Mouse (Mus musculus): ENCODE measurements around the gene Hapln2. TPM values are rescaled to one million over a fixed set of nuclear protein-coding genes. Genes with fewer than 3 reads are reported as not detected.
A peak's percentile ranks its signal among the peaks of the same experiment; 100 is the strongest.

Gene Hapln2
- polyA plus RNA-seq, 1 experiment from 2014 or later: 0.58 TPM

DNA sequence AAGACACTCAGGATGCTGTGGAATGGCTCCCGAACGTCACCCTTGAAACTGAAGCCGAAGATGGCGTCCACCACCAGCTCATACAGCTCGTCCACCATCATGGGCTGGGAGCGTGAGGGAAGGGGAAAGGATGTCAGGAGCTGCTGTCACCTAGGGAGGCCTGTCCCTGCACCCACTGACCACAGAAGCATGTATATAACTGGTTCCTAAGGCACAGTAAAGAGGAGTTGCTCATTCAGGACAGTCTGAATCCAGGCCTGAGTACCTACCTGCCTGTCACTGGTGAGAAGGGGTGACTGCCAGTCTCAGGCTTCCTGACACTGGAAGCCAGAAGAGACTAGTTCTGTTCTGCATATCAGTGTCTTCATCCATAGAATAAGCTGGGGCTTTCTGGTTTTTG lies 29.6 kb upstream of the Hapln2 start:
- peaks cover 3 to 8% of the 10 kb centered on the region in 2 experiments; a peak in 2 of 4 replicates for H3K4me1 ChIP-seq (ENCODE audit: control insufficient read depth in 2 of 2, insufficient read depth in 2 of 2, low read length in 2 of 2)
- H3K36me3 ChIP-seq (ENCODE audit: control insufficient read depth, insufficient read depth, low read length): peaks cover 51% of the 10 kb centered on the region
- no peaks in the 10 kb centered on the region for H3K9me3 ChIP-seq (ENCODE audit: control insufficient read depth, low read length)
- no peaks in the 10 kb centered on the region for H3K27me3 ChIP-seq (ENCODE audit: control insufficient read depth, insufficient read depth, low read length)
- H3K9ac ChIP-seq (ENCODE audit: low read length): peak overlapping the region; percentile 91; the same call in 1 of the 2 replicates
- H3K27ac ChIP-seq (replicated peaks in 1 of 2; ENCODE audit: control insufficient read depth in 1 of 2, insufficient read depth in 1 of 2, low read depth in 2 of 2, low read length in 2 of 2): no peak overlapping the region
- WGBS: 73% methylated on average over 6 of the region's 6 CpGs
- ATAC-seq (ENCODE audit: insufficient number of reproducible peaks, insufficient read depth, low FRiP score, low read depth): no peak
- peak overlapping the region in 1 of 2 experiments; percentile 88; a peak in 1 of 4 replicates for H3K4me3 ChIP-seq (ENCODE audit: control insufficient read depth in 1 of 2, insufficient read depth in 1 of 2, low read depth in 1 of 2, low read length in 2 of 2)
- H3K4me2 ChIP-seq (ENCODE audit: low read length): peak overlapping the region; percentile 94

- Histone ChIP-seq H3K4me1 (ENCODE audit: control insufficient read depth in 2 of 2, insufficient read depth in 2 of 2, low read length in 2 of 2) (no peaks in the 10 kb centered on the region), H3K4me3 (ENCODE audit: control insufficient read depth in 1 of 2, insufficient read depth in 1 of 2, low read depth in 1 of 2, low read length in 2 of 2) (no peak overlapping the region), H3K9me3 (ENCODE audit: control insufficient read depth, low read length) (no peaks in the 10 kb centered on the region), H3K36me3 (ENCODE audit: control insufficient read depth, insufficient read depth, low read length) (peaks cover 31% of the 10 kb centered on the region), H3K4me2 (ENCODE audit: low read length) (no peak overlapping the region), H3K27ac (replicated peaks in 1 of 2; ENCODE audit: control insufficient read depth in 1 of 2, insufficient read depth in 1 of 2, low read depth in 2 of 2, low read length in 2 of 2) (no peak overlapping the region), H3K27me3 (ENCODE audit: control insufficient read depth, insufficient read depth, low read length) (no peaks in the 10 kb centered on the region), H3K9ac (ENCODE audit: low read length) (no peak overlapping the region)
- ATAC-seq (ENCODE audit: insufficient number of reproducible peaks, insufficient read depth, low FRiP score, low read depth): no peak
- WGBS: 37% methylated on average over 3 of the region's 3 CpGs
Observed at GRCm38 (mm10) chr3:88049532-88049931, 22.1 kb upstream of the Hapln2 start.

DNA sequence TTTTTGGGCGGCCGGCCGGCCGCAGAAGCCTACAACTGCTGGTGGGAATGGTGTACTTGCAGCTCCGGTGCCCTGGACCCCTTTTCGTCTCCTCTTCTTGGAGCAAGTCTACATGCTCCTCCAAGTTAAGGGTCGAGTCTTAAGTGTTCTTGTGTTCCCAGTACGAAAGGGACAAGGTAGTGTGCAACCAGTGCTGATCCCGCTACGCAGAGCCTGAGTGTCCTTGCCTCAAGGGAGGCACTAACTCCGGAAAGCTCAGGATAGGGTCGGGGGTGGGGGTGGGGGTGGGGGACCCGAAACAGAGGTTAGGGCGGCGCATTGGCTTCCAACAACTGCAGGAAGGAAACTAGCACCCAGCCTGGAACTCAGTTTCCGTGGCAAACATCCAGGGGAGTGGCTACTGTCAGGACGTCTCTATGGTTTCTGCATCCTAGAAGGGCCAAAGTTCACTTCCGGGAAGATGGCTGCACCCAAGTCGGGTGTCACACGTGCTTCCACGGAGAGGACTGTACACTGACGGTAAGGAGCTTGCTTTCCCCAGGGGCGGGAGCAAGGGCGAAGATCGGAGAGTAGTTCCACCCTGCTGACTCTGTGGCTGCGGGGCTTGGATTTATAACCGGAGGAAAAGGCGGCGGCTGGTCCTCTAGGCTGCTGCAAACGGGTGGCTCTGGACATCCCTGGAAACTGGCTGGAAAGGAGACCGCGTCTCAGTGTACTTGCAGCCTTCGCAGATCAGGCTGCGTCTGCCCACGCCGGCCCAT lies 15.5 kb upstream of the Hapln2 start, which contains the start of gene Gpatch4:
Gpatch4 (plus strand) TSS at position 448 of the 761 bp plus-strand sequence.
- Histone ChIP-seq H3K4me2 (ENCODE audit: low read length) (peak within 1 kb of the TSS; percentile 76), H3K27ac (replicated peaks in 1 of 2; ENCODE audit: control insufficient read depth in 1 of 2, insufficient read depth in 1 of 2, low read depth in 2 of 2, low read length in 2 of 2) (peak within 1 kb of the TSS; percentile 9 to 47; a peak in 2 of 4 replicates), H3K9ac (ENCODE audit: low read length) (peak within 1 kb of the TSS; percentile 76), H3K9me3 (ENCODE audit: control insufficient read depth, low read length) (no peaks in the 10 kb centered on the region), H3K36me3 (ENCODE audit: control insufficient read depth, insufficient read depth, low read length) (no peaks in the 10 kb centered on the region), H3K4me3 (ENCODE audit: control insufficient read depth in 1 of 2, insufficient read depth in 1 of 2, low read depth in 1 of 2, low read length in 2 of 2) (peak within 1 kb of the TSS; percentile 79 to 83), H3K4me1 (ENCODE audit: control insufficient read depth in 2 of 2, insufficient read depth in 2 of 2, low read length in 2 of 2) (peaks cover 3 to 9% of the 10 kb centered on the region in 2 experiments; a peak in 3 of 4 replicates), H3K27me3 (ENCODE audit: control insufficient read depth, insufficient read depth, low read length) (peaks cover 9% of the 10 kb centered on the region)
- WGBS: 8% methylated on average over 36 of the region's 36 CpGs
- ATAC-seq (ENCODE audit: insufficient number of reproducible peaks, insufficient read depth, low FRiP score, low read depth): peak; percentile 84

DNA sequence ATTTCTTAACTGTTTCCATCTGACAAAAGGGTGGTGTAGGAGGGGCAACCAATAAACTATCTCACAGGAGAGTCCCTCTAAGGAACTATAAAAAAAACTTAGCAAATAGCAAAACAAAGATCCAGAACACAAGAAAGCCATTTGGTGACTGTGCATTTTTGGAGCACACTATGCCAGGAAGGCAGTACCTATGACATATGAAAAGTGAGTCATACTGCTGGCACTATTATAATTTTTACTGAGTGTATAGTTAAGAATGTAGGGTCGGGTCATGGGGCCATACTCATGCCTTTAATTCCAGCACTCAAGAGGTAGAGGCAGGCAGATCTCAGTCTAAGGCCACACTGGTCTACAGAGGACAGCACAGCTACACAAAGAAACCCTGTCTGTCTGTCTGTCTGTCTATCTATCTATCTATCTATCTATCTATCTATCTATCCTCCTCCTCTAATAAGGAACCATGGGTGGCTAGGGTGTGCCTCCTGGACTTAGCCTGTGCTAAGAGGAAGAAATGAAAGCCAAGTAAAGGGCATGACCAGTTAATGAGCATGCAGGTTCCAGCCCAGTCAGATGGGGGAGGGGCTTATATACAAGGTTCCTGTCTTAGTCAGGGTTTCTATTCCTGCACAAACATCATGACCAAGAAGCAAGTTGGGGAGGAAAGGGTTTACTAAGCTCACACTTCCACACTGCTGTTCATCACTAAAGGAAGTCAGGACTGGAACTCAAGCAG lies 8.3 kb upstream of the Hapln2 start:
- Histone ChIP-seq H3K27me3 (ENCODE audit: control insufficient read depth, insufficient read depth, low read length) (peaks cover 43% of the 10 kb centered on the region), H3K4me3 (ENCODE audit: control insufficient read depth in 1 of 2, insufficient read depth in 1 of 2, low read depth in 1 of 2, low read length in 2 of 2) (no peak overlapping the region), H3K36me3 (ENCODE audit: control insufficient read depth, insufficient read depth, low read length) (no peaks in the 10 kb centered on the region), H3K9ac (ENCODE audit: low read length) (no peak overlapping the region), H3K9me3 (ENCODE audit: control insufficient read depth, low read length) (no peaks in the 10 kb centered on the region), H3K27ac (replicated peaks in 1 of 2; ENCODE audit: control insufficient read depth in 1 of 2, insufficient read depth in 1 of 2, low read depth in 2 of 2, low read length in 2 of 2) (no peak overlapping the region), H3K4me1 (ENCODE audit: control insufficient read depth in 2 of 2, insufficient read depth in 2 of 2, low read length in 2 of 2) (no peaks in the 10 kb centered on the region), H3K4me2 (ENCODE audit: low read length) (no peak overlapping the region)
- 46% methylated on average over 1 of the region's 1 CpGs for WGBS
- no peak for ATAC-seq (ENCODE audit: insufficient number of reproducible peaks, insufficient read depth, low FRiP score, low read depth)

GRCm38 (mm10) chr3:88033506-88033905 lies 6.1 kb upstream of the Hapln2 start:
- Histone ChIP-seq H3K27me3 (ENCODE audit: control insufficient read depth, insufficient read depth, low read length) (peaks cover 36% of the 10 kb centered on the region), H3K27ac (replicated peaks in 1 of 2; ENCODE audit: control insufficient read depth in 1 of 2, insufficient read depth in 1 of 2, low read depth in 2 of 2, low read length in 2 of 2) (no peak overlapping the region), H3K9ac (ENCODE audit: low read length) (no peak overlapping the region), H3K4me1 (ENCODE audit: control insufficient read depth in 2 of 2, insufficient read depth in 2 of 2, low read length in 2 of 2) (no peaks in the 10 kb centered on the region), H3K36me3 (ENCODE audit: control insufficient read depth, insufficient read depth, low read length) (no peaks in the 10 kb centered on the region), H3K9me3 (ENCODE audit: control insufficient read depth, low read length) (peaks cover under 1% of the 10 kb centered on the region; the same call in 1 of the 2 replicates), H3K4me2 (ENCODE audit: low read length) (no peak overlapping the region), H3K4me3 (ENCODE audit: control insufficient read depth in 1 of 2, insufficient read depth in 1 of 2, low read depth in 1 of 2, low read length in 2 of 2) (no peak overlapping the region)
- WGBS: 55% methylated on average over 5 of the region's 5 CpGs
- ATAC-seq (ENCODE audit: insufficient number of reproducible peaks, insufficient read depth, low FRiP score, low read depth): no peak

- WGBS: 11% methylated on average over 19 of the region's 19 CpGs
- Histone ChIP-seq H3K4me3 (ENCODE audit: control insufficient read depth in 1 of 2, insufficient read depth in 1 of 2, low read depth in 1 of 2, low read length in 2 of 2) (no peak overlapping the region), H3K27ac (replicated peaks in 1 of 2; ENCODE audit: control insufficient read depth in 1 of 2, insufficient read depth in 1 of 2, low read depth in 2 of 2, low read length in 2 of 2) (no peak overlapping the region), H3K9ac (ENCODE audit: low read length) (no peak overlapping the region), H3K36me3 (ENCODE audit: control insufficient read depth, insufficient read depth, low read length) (no peaks in the 10 kb centered on the region), H3K4me2 (ENCODE audit: low read length) (no peak overlapping the region), H3K27me3 (ENCODE audit: control insufficient read depth, insufficient read depth, low read length) (peaks cover 38% of the 10 kb centered on the region), H3K4me1 (ENCODE audit: control insufficient read depth in 2 of 2, insufficient read depth in 2 of 2, low read length in 2 of 2) (no peaks in the 10 kb centered on the region), H3K9me3 (ENCODE audit: control insufficient read depth, low read length) (peaks cover 7% of the 10 kb centered on the region)
- ATAC-seq (ENCODE audit: insufficient number of reproducible peaks, insufficient read depth, low FRiP score, low read depth): no peak; the same call in 1 of the 2 replicates
Observed at GRCm38 (mm10) chr3:88030608-88031395, 3.4 kb upstream of the Hapln2 start.

DNA sequence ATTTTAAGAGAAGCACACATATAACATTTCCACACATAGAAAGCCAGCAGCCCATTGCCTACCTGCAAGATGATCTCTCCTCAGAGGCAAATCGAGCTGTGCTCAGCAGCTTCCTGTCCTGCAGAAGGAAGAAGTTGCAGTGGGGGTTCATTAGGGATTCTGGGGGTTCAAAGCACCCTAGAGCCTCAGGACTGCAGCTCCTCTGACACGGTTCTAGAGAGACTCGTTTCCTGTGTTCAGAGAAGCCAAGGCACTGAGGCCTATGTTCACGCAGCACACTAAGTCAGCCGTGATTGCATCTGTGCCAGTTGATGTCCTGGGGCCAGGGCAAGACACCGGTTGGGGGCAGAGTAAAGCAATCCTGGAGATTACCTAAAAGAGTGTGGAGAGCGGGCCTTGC lies 560 bp downstream of the Hapln2 start:
- peaks cover 7% of the 10 kb centered on the region for H3K9me3 ChIP-seq (ENCODE audit: control insufficient read depth, low read length)
- WGBS: 56% methylated on average over 7 of the region's 7 CpGs
- H3K4me2 ChIP-seq (ENCODE audit: low read length): no peak overlapping the region
- no peak overlapping the region for H3K27ac ChIP-seq (replicated peaks in 1 of 2; ENCODE audit: control insufficient read depth in 1 of 2, insufficient read depth in 1 of 2, low read depth in 2 of 2, low read length in 2 of 2)
- ATAC-seq (ENCODE audit: insufficient number of reproducible peaks, insufficient read depth, low FRiP score, low read depth): no peak
- no peak overlapping the region for H3K9ac ChIP-seq (ENCODE audit: low read length)
- H3K4me3 ChIP-seq (ENCODE audit: control insufficient read depth in 1 of 2, insufficient read depth in 1 of 2, low read depth in 1 of 2, low read length in 2 of 2): no peak overlapping the region
- peaks cover 9 to 11% of the 10 kb centered on the region in 2 experiments; a peak in 3 of 4 replicates for H3K4me1 ChIP-seq (ENCODE audit: control insufficient read depth in 2 of 2, insufficient read depth in 2 of 2, low read length in 2 of 2)
- H3K27me3 ChIP-seq (ENCODE audit: control insufficient read depth, insufficient read depth, low read length): peaks cover 60% of the 10 kb centered on the region
- H3K36me3 ChIP-seq (ENCODE audit: control insufficient read depth, insufficient read depth, low read length): no peaks in the 10 kb centered on the region

All from heart, embryonic 14.5 days (tissue).